16 mouse cellular contexts compared by ENCODE assay signal in the genomic region with DNA sequence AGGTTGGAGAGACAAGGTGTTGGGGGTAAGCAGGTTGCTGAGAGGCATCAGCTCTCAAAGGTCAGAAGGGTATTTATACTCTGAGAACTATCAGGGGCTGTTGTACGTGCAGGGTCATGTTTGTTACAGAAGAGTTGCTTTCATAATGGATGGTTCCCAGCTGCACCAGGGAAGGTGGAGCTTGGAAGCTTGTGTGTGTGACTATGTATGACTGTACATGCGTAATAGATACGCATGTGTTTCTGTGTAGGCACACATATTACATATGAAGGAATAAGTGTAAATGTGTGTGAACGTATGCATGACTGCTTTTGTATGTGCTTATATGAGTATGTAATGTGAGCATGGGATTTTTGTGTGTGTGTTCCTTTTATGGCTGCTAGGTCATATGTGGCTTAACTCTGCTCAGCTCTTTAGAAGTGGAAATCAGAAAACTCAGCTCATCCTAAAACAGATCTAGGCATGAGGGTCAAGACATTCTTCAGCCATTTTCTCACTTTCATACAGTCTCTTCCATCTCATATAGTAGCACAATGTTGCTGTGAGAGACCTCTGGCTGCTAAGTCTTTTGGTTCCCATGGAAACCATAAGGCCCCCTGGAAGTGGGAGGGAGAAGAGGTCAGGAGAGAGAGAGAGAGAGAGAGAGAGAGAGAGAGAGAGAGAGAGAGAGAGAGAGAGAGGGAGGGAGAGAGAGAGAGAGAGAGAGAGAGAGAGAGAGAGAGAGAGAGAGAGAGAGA. TPM values are rescaled to one million over a fixed set of nuclear protein-coding genes. Genes with fewer than 3 reads are reported as not detected.
A peak's percentile ranks its signal among the peaks of the same experiment; 100 is the strongest.
DNase-seq lines count a peak whose midpoint lies in the region; ATAC-seq lines count a peak whose summit lies in the region.
"Had no signal": no experiment of that assay in that cellular context is flagged by ENCODE, and none has a peak within 500 bp of the region (broad histone marks: within the 10 kb centered on the region; RNA-seq: fewer than 3 reads in every experiment).

No protein-coding gene starts in this region.

- H3K27me3 ChIP-seq in intestine, embryonic 14.5 days (replicated peaks; ENCODE audit: control insufficient read depth, insufficient read depth, low read length): no peaks in the 10 kb centered on the region
- H3K27me3 ChIP-seq in intestine, embryonic 15.5 days (replicated peaks): no peaks in the 10 kb centered on the region
- no peaks in the 10 kb centered on the region for H3K27me3 ChIP-seq in forebrain, embryonic 16.5 days (replicated peaks; ENCODE audit: control insufficient read depth, insufficient read depth, low read length)
- no peaks in the 10 kb centered on the region for H3K27me3 ChIP-seq in neural tube, embryonic 13.5 days
- H3K27me3 ChIP-seq: limb, embryonic 15.5 days; lung, embryonic 15.5 days had no signal

- 56% methylated on average over 4 of the region's 4 CpGs for WGBS in intestine, embryonic 14.5 days
- 59% methylated on average over 4 of the region's 4 CpGs for WGBS in intestine, embryonic 15.5 days
- WGBS in forebrain, embryonic 16.5 days: 75% methylated on average over 4 of the region's 4 CpGs
- WGBS in neural tube, embryonic 13.5 days: 66% methylated on average over 4 of the region's 4 CpGs

- peaks cover 18% of the 10 kb centered on the region for H3K4me1 ChIP-seq in intestine, embryonic 14.5 days (replicated peaks; ENCODE audit: control insufficient read depth, insufficient read depth, low read length)
- 0 out of 2 replicates have a peak, but pooled peaks cover 4% of the 10 kb centered on the region for H3K4me1 ChIP-seq in intestine, embryonic 15.5 days (replicated peaks)
- no peaks in the 10 kb centered on the region for H3K4me1 ChIP-seq in forebrain, embryonic 16.5 days (replicated peaks; ENCODE audit: control insufficient read depth, insufficient read depth, low read length)
- H3K4me1 ChIP-seq in neural tube, embryonic 13.5 days (replicated peaks): peaks cover 18% of the 10 kb centered on the region
- H3K4me1 ChIP-seq: limb, embryonic 15.5 days had no signal

- no peak for DNase-seq in intestine, embryonic 14.5 days (ENCODE audit: low spot score)
- peak; percentile 44 for DNase-seq in mesoderm, embryonic 11.5 days (ENCODE audit: low read depth, low spot score)
- no peak for DNase-seq in right cerebral cortex, adult 2 months (ENCODE audit: low spot score in 2 of 2)
- DNase-seq in adipocyte (ENCODE audit: low spot score): no peak
- DNase-seq: heart, postnatal 14 days; kidney, adult 9 months; layer of hippocampus, adult 9-11 months; thymus, postnatal 4 days had no signal

- no peak overlapping the region for H3K4me3 ChIP-seq in intestine, embryonic 14.5 days (ENCODE audit: low read depth, low read length)
- H3K4me3 ChIP-seq in intestine, embryonic 15.5 days (replicated peaks): no peak overlapping the region
- no peak overlapping the region for H3K4me3 ChIP-seq in forebrain, embryonic 16.5 days (replicated peaks; ENCODE audit: low read length)
- H3K4me3 ChIP-seq in neural tube, embryonic 13.5 days: no peak overlapping the region
- H3K4me3 ChIP-seq: limb, embryonic 15.5 days; lung, embryonic 15.5 days had no signal

- no peaks in the 10 kb centered on the region for H3K36me3 ChIP-seq in intestine, embryonic 14.5 days (ENCODE audit: control insufficient read depth, insufficient read depth, low read length)
- no peaks in the 10 kb centered on the region for H3K36me3 ChIP-seq in intestine, embryonic 15.5 days
- H3K36me3 ChIP-seq in forebrain, embryonic 16.5 days (ENCODE audit: control insufficient read depth, insufficient read depth): no peaks in the 10 kb centered on the region
- H3K36me3 ChIP-seq in neural tube, embryonic 13.5 days: no peaks in the 10 kb centered on the region
- H3K36me3 ChIP-seq: G1E; limb, embryonic 15.5 days; lung, embryonic 15.5 days had no signal

- ATAC-seq in intestine, embryonic 14.5 days (replicated peaks; ENCODE audit: low FRiP score, low TSS enrichment, low read depth): no peak
- ATAC-seq in intestine, embryonic 15.5 days: no peak
- peak; percentile 49; the same call in 1 of the 2 replicates for ATAC-seq in forebrain, embryonic 16.5 days
- ATAC-seq in neural tube, embryonic 13.5 days (ENCODE audit: low read depth): peak; percentile 67
- ATAC-seq in monocyte, adult 5-6 weeks (replicated peaks; ENCODE audit: insufficient number of reproducible peaks, low FRiP score, low TSS enrichment, poor library complexity, severe bottlenecking): no peak
- ATAC-seq: activated CD4-positive, CD25-positive, alpha-beta regulatory T cell, adult 4 months had no signal

- no peaks in the 10 kb centered on the region for H3K9me3 ChIP-seq in intestine, embryonic 14.5 days (ENCODE audit: control insufficient read depth, low read length)
- H3K9me3 ChIP-seq in intestine, embryonic 15.5 days: no peaks in the 10 kb centered on the region
- no peaks in the 10 kb centered on the region for H3K9me3 ChIP-seq in forebrain, embryonic 16.5 days (ENCODE audit: control insufficient read depth, low read length)
- H3K9me3 ChIP-seq in neural tube, embryonic 13.5 days: no peaks in the 10 kb centered on the region
- H3K9me3 ChIP-seq: G1E; limb, embryonic 15.5 days; lung, embryonic 15.5 days had no signal

- H3K27ac ChIP-seq in intestine, embryonic 14.5 days (ENCODE audit: low read depth): peak overlapping the region; percentile 24; the same call in 1 of the 2 replicates
- no peak overlapping the region for H3K27ac ChIP-seq in intestine, embryonic 15.5 days
- H3K27ac ChIP-seq in forebrain, embryonic 16.5 days (ENCODE audit: low read length): no peak overlapping the region
- 0 out of 2 replicates have a peak overlapping the region, but pooled peaks have one; percentile 1 for H3K27ac ChIP-seq in neural tube, embryonic 13.5 days (replicated peaks)
- H3K27ac ChIP-seq: limb, embryonic 15.5 days; lung, embryonic 15.5 days had no signal

- H3K4me2 ChIP-seq in intestine, embryonic 14.5 days (ENCODE audit: low read length): no peak overlapping the region
- H3K4me2 ChIP-seq in intestine, embryonic 15.5 days (replicated peaks): no peak overlapping the region
- no peak overlapping the region for H3K4me2 ChIP-seq in forebrain, embryonic 16.5 days (ENCODE audit: low read length)
- H3K4me2 ChIP-seq in neural tube, embryonic 13.5 days: no peak overlapping the region
- H3K4me2 ChIP-seq: limb, embryonic 15.5 days; lung, embryonic 15.5 days had no signal

- H3K9ac ChIP-seq in intestine, embryonic 14.5 days (ENCODE audit: low read length): no peak overlapping the region
- no peak overlapping the region for H3K9ac ChIP-seq in intestine, embryonic 15.5 days
- H3K9ac ChIP-seq in forebrain, embryonic 16.5 days (replicated peaks; ENCODE audit: low read depth, low read length): no peak overlapping the region
- H3K9ac ChIP-seq in neural tube, embryonic 13.5 days: no peak overlapping the region
- H3K9ac ChIP-seq: limb, embryonic 15.5 days; lung, embryonic 15.5 days had no signal

RNA-seq across cellular contexts. Expression of gene Aplnr, which starts 25.0 kb away (rescaled TPM):
- polyA plus RNA-seq in intestine, embryonic 14.5 days (2014; fragmentation: Nextera tagmentation; extraction: Ambion mirVana): 53.6 and 54.3 TPM in 2 replicates
- 59.6 and 64.8 TPM in 2 replicates for polyA plus RNA-seq in intestine, embryonic 15.5 days (2015; fragmentation: Nextera tagmentation; extraction: Ambion mirVana)
- 20.7 and 34.3 TPM in 2 replicates for polyA plus RNA-seq in forebrain, embryonic 16.5 days (2015; fragmentation: Nextera tagmentation; extraction: Ambion mirVana)
- 41.2 and 43.7 TPM in 2 replicates for polyA plus RNA-seq in neural tube, embryonic 13.5 days (2015; fragmentation: Nextera tagmentation; extraction: Ambion mirVana)
- total RNA-seq in monocyte, adult 5-6 weeks (2017): not detected in 3 replicates
- polyA plus RNA-seq: activated CD4-positive, CD25-positive, alpha-beta regulatory T cell, adult 4 months; G1E had no signal

RNA-seq across cellular contexts. Expression of gene Lrrc55, which starts 35.9 kb away (rescaled TPM):
- polyA plus RNA-seq in intestine, embryonic 14.5 days (2014; fragmentation: Nextera tagmentation; extraction: Ambion mirVana): 5.2 and 5.4 TPM in 2 replicates
- polyA plus RNA-seq in intestine, embryonic 15.5 days (2015; fragmentation: Nextera tagmentation; extraction: Ambion mirVana): 4.2 and 4.4 TPM in 2 replicates
- 12.3 and 14.9 TPM in 2 replicates for polyA plus RNA-seq in forebrain, embryonic 16.5 days (2015; fragmentation: Nextera tagmentation; extraction: Ambion mirVana)
- polyA plus RNA-seq in neural tube, embryonic 13.5 days (2015; fragmentation: Nextera tagmentation; extraction: Ambion mirVana): 5.1 and 5.6 TPM in 2 replicates
- total RNA-seq in monocyte, adult 5-6 weeks (2017): 0.10 TPM in 1 of 3 replicates, not detected in the others
- polyA plus RNA-seq: activated CD4-positive, CD25-positive, alpha-beta regulatory T cell, adult 4 months; G1E had no signal

Comparison
In these comparisons a context has a peak if more than half of its experiments do, and no peak if none do; other contexts are left out.
1. H3K27ac ChIP-seq: peak in intestine, embryonic 14.5 days (single experiment) and neural tube, embryonic 13.5 days (single experiment); none in intestine, embryonic 15.5 days (single experiment) and forebrain, embryonic 16.5 days (single experiment).
2. ATAC-seq: peak in forebrain, embryonic 16.5 days (single experiment) and neural tube, embryonic 13.5 days (single experiment); none in intestine, embryonic 14.5 days (single experiment), intestine, embryonic 15.5 days (single experiment) and monocyte, adult 5-6 weeks (single experiment).